Mouse (Mus musculus) v-Abl transformed pro-B cells (cell line): ENCODE data around the gene Lnpk.

ENCODE experiments used
- in situ Hi-C, 2 experiments: fragments of 400-800 bp; cut with MboI; formaldehyde crosslinking; loops; one replicate each; pipeline ENCODE4 v1.15.1; 2025; ENCODE audit not compliant: unreplicated experiment in 2 of 2

The Lnpk gene

DNA sequence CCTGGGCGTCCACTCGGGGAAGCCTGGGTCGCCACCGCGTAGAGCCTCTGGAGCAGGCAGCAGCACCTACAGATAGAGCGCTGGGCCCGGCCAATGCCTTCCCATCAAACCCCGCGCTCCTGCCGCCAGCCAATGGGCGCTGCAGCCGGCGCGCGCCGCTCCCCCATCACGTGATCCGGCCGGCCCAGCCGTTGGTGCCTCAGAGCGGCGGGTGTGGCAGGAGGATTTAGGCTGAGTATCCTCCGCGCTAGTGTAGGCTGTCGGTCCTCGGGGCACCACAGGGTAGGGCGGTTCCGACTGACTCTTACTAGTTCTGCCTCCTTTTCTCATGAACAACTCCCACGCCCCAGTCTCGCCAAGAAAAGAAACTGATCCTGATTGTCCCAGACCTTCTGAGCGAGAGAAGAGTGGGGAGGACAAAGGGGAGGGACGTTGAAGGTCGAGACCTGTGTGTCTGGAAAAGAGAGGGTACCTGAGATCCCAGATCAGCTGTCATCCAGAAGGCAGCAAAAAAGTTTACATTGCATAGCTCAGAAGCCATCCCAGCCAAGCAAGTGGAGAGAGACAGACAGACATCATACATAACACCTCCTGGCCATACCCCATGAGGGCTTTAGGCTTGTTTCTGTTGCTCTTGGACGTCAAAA lies at the start of gene Lnpk:
TSS of gene Lnpk (minus strand) at position 593 of the 647 bp plus-strand sequence.
- in situ Hi-C loops = no loop called here

GRCm38 (mm10) chr2:74620368-74620767 lies 41.1 kb upstream of the Lnpk start:
- in situ Hi-C loops = no loop called here

GRCm38 (mm10) chr2:74619676-74620246 lies 40.5 kb upstream of the Lnpk start:
- in situ Hi-C loops = no loop called here

GRCm38 (mm10) chr2:74617706-74618105 lies 38.5 kb upstream of the Lnpk start:
- in situ Hi-C loops = no loop called here

GRCm38 (mm10) chr2:74611406-74611805 lies 32.2 kb upstream of the Lnpk start:
- in situ Hi-C loops = no loop called here

- in situ Hi-C loops = no loop called here
Measured at GRCm38 (mm10) chr2:74609350-74609749, 30.1 kb upstream of the Lnpk start.

- in situ Hi-C loops = no loop called here
Measured at GRCm38 (mm10) chr2:74606087-74606760, 27.0 kb upstream of the Lnpk start.

GRCm38 (mm10) chr2:74604011-74604410 lies 24.8 kb upstream of the Lnpk start:
- in situ Hi-C loops = no loop called here

DNA sequence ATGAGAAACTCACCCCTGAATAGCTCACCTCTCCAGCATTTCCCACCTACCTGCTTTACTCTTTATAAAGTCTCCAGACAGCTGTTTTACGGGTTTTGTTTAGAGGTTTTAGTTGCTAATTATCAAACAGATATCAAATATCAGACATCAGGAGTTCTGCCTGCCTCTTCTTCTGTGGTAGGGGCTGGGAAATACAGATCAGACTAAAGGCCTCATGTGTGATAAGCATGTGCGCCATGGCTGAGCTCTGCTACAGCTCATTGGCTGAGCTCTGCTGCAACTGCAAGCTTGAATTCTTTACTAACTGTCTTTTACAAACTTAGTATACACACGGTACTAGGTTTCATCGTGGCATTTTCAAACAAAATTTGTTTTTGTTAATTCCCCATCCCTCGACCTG lies 23.2 kb upstream of the Lnpk start:
- in situ Hi-C loops = no loop called here

GRCm38 (mm10) chr2:74597169-74597568 lies 17.9 kb upstream of the Lnpk start:
- in situ Hi-C loops = no loop called here

GRCm38 (mm10) chr2:74596094-74596493 lies 16.9 kb upstream of the Lnpk start:
- in situ Hi-C loops = no loop called here

GRCm38 (mm10) chr2:74578146-74578842 lies 941 bp downstream of the Lnpk start:
- in situ Hi-C loops = no loop called here

DNA sequence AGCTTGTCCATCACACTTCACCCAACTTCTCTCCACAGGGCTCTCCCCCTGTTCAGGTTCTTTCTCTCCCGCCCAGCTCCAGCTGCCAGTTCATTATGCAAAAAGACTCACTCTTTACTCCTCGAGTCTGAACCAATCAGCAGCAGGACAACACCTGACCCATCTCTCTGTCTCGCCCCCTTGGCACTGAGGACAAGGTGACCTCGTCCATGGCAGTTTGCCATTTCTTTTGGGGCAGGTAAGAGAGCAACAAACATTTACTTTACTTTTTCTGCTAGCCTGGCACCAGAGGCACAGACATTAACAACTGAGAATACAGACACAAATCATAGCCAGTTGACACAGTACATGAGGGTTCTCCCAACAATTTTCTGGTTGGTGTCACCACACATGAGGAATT lies 8.8 kb downstream of the Lnpk start:
- in situ Hi-C loops = no loop called here

DNA sequence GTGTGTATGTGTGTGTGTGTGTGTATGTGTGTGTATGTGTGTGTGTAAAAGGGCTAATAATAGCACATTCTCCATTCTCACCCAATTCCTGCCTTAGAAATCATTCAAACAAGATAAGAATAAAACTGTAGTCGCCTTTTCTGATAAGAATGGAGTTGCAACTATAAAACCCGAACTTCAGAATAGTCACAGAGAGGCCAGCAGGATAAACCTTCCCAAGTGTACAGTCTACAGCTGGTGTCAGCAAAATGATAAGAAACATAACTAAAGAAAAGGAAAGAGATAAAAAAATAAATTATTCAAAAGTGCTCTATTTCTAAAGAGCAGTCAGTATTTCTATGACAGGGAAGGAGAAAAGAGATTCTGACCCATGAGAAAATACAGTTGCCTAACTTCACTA lies 19.4 kb downstream of the Lnpk start:
- in situ Hi-C loops = no loop called here

GRCm38 (mm10) chr2:74559092-74559491 lies 20.1 kb downstream of the Lnpk start:
- in situ Hi-C loops = no loop called here

DNA sequence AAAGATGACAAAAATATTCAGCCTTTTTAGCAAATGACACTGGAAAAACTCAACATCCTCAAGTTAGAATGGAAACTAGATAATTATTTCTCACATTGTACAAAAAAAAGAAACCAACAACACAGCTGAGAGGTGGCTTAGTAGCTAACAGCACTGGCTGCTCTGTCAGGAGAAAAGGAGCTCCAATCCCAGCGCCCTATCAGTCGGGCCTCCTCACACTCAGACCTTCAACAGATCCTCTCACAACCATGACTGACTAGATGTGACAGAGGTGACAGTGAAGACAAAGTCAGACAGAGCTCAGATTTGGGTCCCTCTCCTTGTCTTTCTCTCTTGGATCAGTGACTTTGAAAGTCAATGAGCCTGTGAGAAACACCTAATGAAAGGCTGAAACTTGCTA lies 21.8 kb downstream of the Lnpk start:
- in situ Hi-C loops = no loop called here

GRCm38 (mm10) chr2:74551929-74552328 lies 27.3 kb downstream of the Lnpk start:
- in situ Hi-C loops = no loop called here

DNA sequence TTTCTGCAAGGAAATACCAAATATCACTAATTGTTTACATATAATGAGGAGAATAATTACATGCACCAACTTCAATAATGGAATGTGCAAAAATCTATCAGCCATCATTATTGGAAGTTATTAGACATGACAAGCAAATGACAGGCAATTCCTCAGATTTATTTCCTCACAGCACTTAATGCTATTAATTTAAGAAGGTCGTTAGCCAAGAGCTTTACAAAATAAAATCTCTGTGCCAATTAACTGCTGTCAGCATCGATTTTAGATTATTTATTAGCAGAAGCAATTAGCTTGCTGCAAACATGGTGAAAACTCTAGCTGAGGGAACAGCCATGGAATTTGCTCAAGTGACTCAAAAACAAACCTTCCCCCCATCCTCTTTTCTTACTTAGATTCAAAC lies 30.9 kb downstream of the Lnpk start:
- in situ Hi-C loops = loop anchor here in 1 of 2 experiments (25.0 kb wide), 1 partner anchor 986 kb away; no protein-coding TSS in a partner anchor

DNA sequence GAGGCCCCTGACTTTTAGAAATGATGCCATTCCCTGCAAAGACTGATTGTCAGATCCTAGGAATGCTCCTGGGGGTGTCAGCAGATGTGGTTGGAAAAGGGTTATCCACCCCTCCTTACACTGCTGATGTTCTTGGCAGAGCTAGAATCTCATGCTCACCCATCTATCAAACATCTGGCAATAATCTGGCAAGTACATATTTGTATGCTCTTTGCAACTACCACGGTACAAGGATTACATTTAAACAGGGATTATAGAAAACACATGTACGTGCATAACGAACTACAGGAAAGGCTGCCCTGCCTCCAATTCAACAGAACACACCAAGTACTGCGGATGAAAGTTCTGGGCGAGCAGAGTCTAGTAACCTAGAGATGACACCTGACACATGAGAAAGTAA lies 70.9 kb downstream of the Lnpk start:
- in situ Hi-C loops = no loop called here

- in situ Hi-C loops = no loop called here
Measured at GRCm38 (mm10) chr2:74506439-74506838, 72.8 kb downstream of the Lnpk start.

DNA sequence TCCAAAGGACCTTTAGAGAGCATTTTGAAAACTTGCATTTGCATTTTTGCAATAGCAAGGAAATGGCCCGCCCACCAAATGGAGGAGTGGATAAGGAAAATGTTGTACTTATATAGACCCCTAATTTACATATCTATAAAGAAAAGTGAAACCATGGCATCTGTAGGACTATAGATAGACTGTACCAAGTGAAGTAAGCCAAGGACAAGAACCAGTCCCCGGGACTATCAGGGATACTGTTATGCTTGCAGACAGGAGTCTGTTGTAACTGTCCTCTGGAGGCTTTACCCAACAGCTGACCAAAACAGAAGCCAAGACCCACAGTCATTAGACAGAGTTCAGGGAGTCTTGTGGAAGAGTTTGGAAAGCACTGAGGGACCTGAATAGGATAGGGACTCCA lies 78.9 kb downstream of the Lnpk start:
- in situ Hi-C loops = no loop called here
